Mouse (Mus musculus) E14TG2a.4 (cell line): ENCODE data around the gene Nr1i2.

Experiments
- CTCF ChIP-seq: conservative IDR thresholded peaks from 2 replicates; pipeline ENCODE4 v1.5.1; 2014; ENCODE audit warnings: low read length
- NANOG ChIP-seq: IDR thresholded peaks from 2 replicates; pipeline ENCODE4 v1.6.1; 2014; ENCODE audit warnings: borderline replicate concordance, low read length, mixed read lengths
- POU5F1 ChIP-seq: IDR thresholded peaks from 2 replicates; pipeline ENCODE4 v1.6.1; 2014; ENCODE audit warnings: low read length, borderline replicate concordance

- no peak for TF ChIP-seq CTCF
- no peak for TF ChIP-seq NANOG
- no peak for TF ChIP-seq POU5F1
Observed at GRCm38 (mm10) chr16:38285801-38286200, 8.8 kb downstream of the Nr1i2 start.
